Mouse (Mus musculus) forebrain, embryonic 14.5 days (tissue): ENCODE measurements around the gene Dync2li1. TPM values are rescaled to one million over a fixed set of nuclear protein-coding genes. Genes with fewer than 3 reads are reported as not detected.

Experiments
- ATAC-seq: fragments of 200-750 bp; cut with Nextera tagmentation; 2 replicates; pipeline ENCODE4 v1.8.0; 2017; ENCODE audit warnings: mild to moderate bottlenecking, moderate library complexity
- DNase-seq: peaks from one replicate; pipeline ENCODE4 v3.0.0-alpha.2; 2015; ENCODE audit warnings: low spot score
- H3K27ac ChIP-seq: fragments of 300-500 bp; sonication (generic); 2 replicates; pipeline ENCODE4 v1.5.1; 2014; ENCODE audit warnings: low read depth, mild to moderate bottlenecking, control low read depth, low read length, moderate library complexity
- H3K27me3 ChIP-seq: fragments of 300-500 bp; sonication (generic); replicated peaks from 2 replicates; pipeline ENCODE4 v1.6.1; 2014; ENCODE audit warnings: low read length, control low read depth, mixed read lengths; ENCODE audit not compliant: control insufficient read depth, insufficient read depth
- H3K36me3 ChIP-seq: fragments of 300-500 bp; sonication (generic); 2 replicates; pipeline ENCODE4 v1.6.1; 2014; ENCODE audit warnings: low read length, control low read depth; ENCODE audit not compliant: control insufficient read depth, insufficient read depth
- H3K4me1 ChIP-seq: fragments of 300-500 bp; sonication (generic); 2 replicates; pipeline ENCODE4 v1.6.1; 2014; ENCODE audit warnings: antibody characterized with exemption, low read length, control low read depth; ENCODE audit not compliant: control insufficient read depth, insufficient read depth
- H3K4me2 ChIP-seq: fragments of 300-500 bp; sonication (generic); 2 replicates; pipeline ENCODE4 v1.6.1; 2014; ENCODE audit warnings: mild to moderate bottlenecking, control low read depth, low read length
- H3K4me3 ChIP-seq: fragments of 300-500 bp; sonication (generic); 2 replicates; pipeline ENCODE4 v1.5.1; 2014; ENCODE audit warnings: low read depth, low read length, control low read depth
- H3K9ac ChIP-seq: fragments of 300-500 bp; sonication (generic); 2 replicates; pipeline ENCODE4 v1.6.1; 2014; ENCODE audit warnings: mild to moderate bottlenecking, low read length, control low read depth, moderate library complexity
- H3K9me3 ChIP-seq: fragments of 300-500 bp; sonication (generic); replicated peaks from 2 replicates; pipeline ENCODE4 v1.6.1; 2016; ENCODE audit warnings: low read length, control low read depth, mixed read lengths; ENCODE audit not compliant: control insufficient read depth
- WGBS: fragments of 180-500 bp; shearing (Covaris S2); extraction: QIAGEN DNeasy Blood & Tissue Kit; methylation state at CpG from one replicate; pipeline ENCODE4 v1.1.7; 2014; 5-methylcytosine and 5-hydroxymethylcytosine counted together
- polyA plus RNA-seq: library from polyadenylated mRNA; unstranded; fragments of >200 nt; fragmentation: Nextera tagmentation; extraction: Ambion mirVana; gene quantifications from 2 replicates; pipeline ENCODE4 v1.2.1, GENCODE M21; 2014

The Dync2li1 gene
- polyA plus RNA-seq, 1 experiment from 2014 or later = 43.3 TPM

GRCm38 (mm10) chr17:84677595-84677994 is 51.3 kb downstream of the Dync2li1 start:
- 93% methylated on average over 11 of the region's 11 CpGs for WGBS
- H3K27ac ChIP-seq = no peak overlapping the region
- H3K36me3 ChIP-seq = no peaks in the 10 kb centered on the region
- H3K4me3 ChIP-seq = no peak overlapping the region
- DNase-seq = no peak
- H3K4me2 ChIP-seq = no peak overlapping the region
- no peak for ATAC-seq
- H3K9me3 ChIP-seq = no peaks in the 10 kb centered on the region
- peaks cover 4% of the 10 kb centered on the region; the same call in 1 of the 2 replicates for H3K4me1 ChIP-seq
- no peak overlapping the region for H3K9ac ChIP-seq
- peaks cover 8% of the 10 kb centered on the region for H3K27me3 ChIP-seq

GRCm38 (mm10) chr17:84681670-84682069 is 55.4 kb downstream of the Dync2li1 start:
- H3K9me3 ChIP-seq = no peaks in the 10 kb centered on the region
- H3K36me3 ChIP-seq = no peaks in the 10 kb centered on the region
- ATAC-seq (no peak), DNase-seq (peak; percentile 25)
- H3K27ac ChIP-seq = no peak overlapping the region
- no peak overlapping the region for H3K4me2 ChIP-seq
- 83% methylated on average over 3 of the region's 3 CpGs for WGBS
- no peak overlapping the region for H3K9ac ChIP-seq
- H3K4me1 ChIP-seq = no peaks in the 10 kb centered on the region
- H3K4me3 ChIP-seq = no peak overlapping the region
- no peaks in the 10 kb centered on the region for H3K27me3 ChIP-seq

GRCm38 (mm10) chr17:84682734-84683717 is 56.7 kb downstream of the Dync2li1 start, which contains the start of gene Abcg5:
Gene Abcg5, minus strand, starts transcription at chr17:84683011.
- DNase-seq = no peak
- no peak within 1 kb of the TSS for H3K4me3 ChIP-seq
- no peak within 1 kb of the TSS for H3K4me2 ChIP-seq
- no peaks in the 10 kb centered on the region for H3K27me3 ChIP-seq
- H3K36me3 ChIP-seq = no peaks in the 10 kb centered on the region
- ATAC-seq = no peak
- H3K9ac ChIP-seq = no peak within 1 kb of the TSS
- WGBS = 84% methylated on average over 18 of the region's 18 CpGs
- H3K27ac ChIP-seq = no peak within 1 kb of the TSS
- H3K9me3 ChIP-seq = no peaks in the 10 kb centered on the region
- no peaks in the 10 kb centered on the region for H3K4me1 ChIP-seq

DNA sequence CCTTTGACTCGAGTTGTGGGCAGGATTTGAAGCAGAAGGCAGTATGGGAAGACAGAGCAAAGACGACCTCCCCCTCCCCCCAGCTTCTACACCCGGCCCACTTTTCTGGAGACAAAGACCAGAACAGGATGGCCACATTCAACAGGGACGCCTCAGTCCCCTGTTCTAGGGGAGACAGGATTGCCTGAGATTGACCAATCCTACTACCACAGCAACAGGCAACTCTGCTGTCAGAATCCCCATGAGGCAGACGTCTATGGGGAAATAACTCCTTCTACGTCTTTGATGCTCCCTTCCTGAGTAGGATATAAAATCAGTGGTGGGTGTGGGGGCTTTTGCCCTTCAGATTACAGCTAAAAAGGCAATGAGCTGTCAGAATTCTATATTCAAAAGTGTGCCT is 58.0 kb downstream of the Dync2li1 start:
- 46% methylated on average over 6 of the region's 6 CpGs for WGBS
- H3K27me3 ChIP-seq = no peaks in the 10 kb centered on the region
- H3K4me2 ChIP-seq = no peak overlapping the region
- no peaks in the 10 kb centered on the region for H3K4me1 ChIP-seq
- H3K27ac ChIP-seq = no peak overlapping the region
- H3K36me3 ChIP-seq = no peaks in the 10 kb centered on the region
- H3K9ac ChIP-seq = no peak overlapping the region
- ATAC-seq (no peak), DNase-seq (no peak)
- H3K4me3 ChIP-seq = no peak overlapping the region
- H3K9me3 ChIP-seq = no peaks in the 10 kb centered on the region

GRCm38 (mm10) chr17:84685286-84685685 is 59.0 kb downstream of the Dync2li1 start:
- no peaks in the 10 kb centered on the region for H3K36me3 ChIP-seq
- H3K4me1 ChIP-seq = no peaks in the 10 kb centered on the region
- H3K27ac ChIP-seq = no peak overlapping the region
- H3K4me3 ChIP-seq = no peak overlapping the region
- H3K27me3 ChIP-seq = no peaks in the 10 kb centered on the region
- no peak for DNase-seq
- no peak overlapping the region for H3K9ac ChIP-seq
- no peaks in the 10 kb centered on the region for H3K9me3 ChIP-seq
- ATAC-seq = no peak
- WGBS = 89% methylated on average over 4 of the region's 4 CpGs
- H3K4me2 ChIP-seq = no peak overlapping the region

GRCm38 (mm10) chr17:84687994-84688393 is 61.7 kb downstream of the Dync2li1 start:
- DNase-seq (no peak), ATAC-seq (no peak)
- WGBS = 70% methylated on average over 5 of the region's 5 CpGs
- Histone ChIP-seq H3K4me2 (no peak overlapping the region), H3K36me3 (no peaks in the 10 kb centered on the region), H3K4me1 (no peaks in the 10 kb centered on the region), H3K27me3 (no peaks in the 10 kb centered on the region), H3K9me3 (no peaks in the 10 kb centered on the region), H3K9ac (no peak overlapping the region), H3K4me3 (no peak overlapping the region), H3K27ac (no peak overlapping the region)

DNA sequence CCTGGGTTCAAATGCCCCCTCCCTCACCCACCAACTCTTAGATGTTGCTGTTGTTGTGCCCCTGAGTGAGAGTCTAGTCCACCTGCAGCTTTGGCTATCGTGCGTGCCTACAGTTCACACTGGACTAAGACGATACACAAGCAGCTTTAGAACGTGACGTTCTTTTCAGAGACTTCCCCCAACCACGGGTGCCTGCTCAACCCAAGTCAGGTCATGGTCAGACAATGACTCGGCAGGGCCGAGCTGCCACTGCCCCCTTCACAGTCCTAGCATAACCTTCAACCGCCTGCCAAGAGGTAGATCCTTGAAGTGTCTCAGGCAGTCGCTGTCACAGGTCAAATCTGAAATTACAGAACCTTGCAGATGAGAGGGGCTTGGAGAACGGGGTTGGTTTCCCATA is 62.5 kb downstream of the Dync2li1 start:
- Histone ChIP-seq H3K4me3 (no peak overlapping the region), H3K9me3 (no peaks in the 10 kb centered on the region), H3K9ac (no peak overlapping the region), H3K4me2 (no peak overlapping the region), H3K4me1 (no peaks in the 10 kb centered on the region), H3K27me3 (no peaks in the 10 kb centered on the region), H3K36me3 (no peaks in the 10 kb centered on the region), H3K27ac (no peak overlapping the region)
- ATAC-seq (no peak), DNase-seq (no peak)
- WGBS = 92% methylated on average over 11 of the region's 11 CpGs

GRCm38 (mm10) chr17:84689316-84689715 is 63.0 kb downstream of the Dync2li1 start:
- 87% methylated on average over 5 of the region's 5 CpGs for WGBS
- H3K36me3 ChIP-seq = no peaks in the 10 kb centered on the region
- no peak overlapping the region for H3K4me3 ChIP-seq
- no peak overlapping the region for H3K4me2 ChIP-seq
- H3K4me1 ChIP-seq = no peaks in the 10 kb centered on the region
- no peaks in the 10 kb centered on the region for H3K9me3 ChIP-seq
- DNase-seq (no peak), ATAC-seq (no peak)
- H3K27me3 ChIP-seq = no peaks in the 10 kb centered on the region
- H3K27ac ChIP-seq = no peak overlapping the region
- no peak overlapping the region for H3K9ac ChIP-seq

DNA sequence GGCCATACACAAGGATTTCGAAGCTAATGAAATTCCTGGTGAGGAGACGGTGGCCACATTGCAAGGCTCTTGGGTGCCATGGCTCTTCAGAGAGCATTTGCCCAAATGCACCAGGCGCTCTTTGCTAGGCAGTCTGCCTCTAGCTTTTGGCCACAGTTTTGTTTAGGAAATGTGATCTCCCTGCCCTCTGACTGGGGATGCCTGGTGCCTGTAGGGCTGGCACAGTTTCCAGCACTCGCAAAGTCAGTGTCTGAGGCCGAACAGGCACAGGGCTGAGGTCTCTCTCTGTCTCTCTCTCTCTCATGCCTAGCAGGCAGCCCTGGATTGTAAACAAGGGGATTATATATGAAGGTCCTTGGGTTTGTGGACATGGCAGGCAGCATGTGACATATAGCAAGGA is 63.8 kb downstream of the Dync2li1 start:
- WGBS = 90% methylated on average over 5 of the region's 5 CpGs
- DNase-seq (no peak), ATAC-seq (no peak)
- no peak overlapping the region for H3K4me3 ChIP-seq
- H3K4me2 ChIP-seq = no peak overlapping the region
- H3K4me1 ChIP-seq = no peaks in the 10 kb centered on the region
- H3K9me3 ChIP-seq = no peaks in the 10 kb centered on the region
- no peak overlapping the region for H3K9ac ChIP-seq
- no peaks in the 10 kb centered on the region for H3K36me3 ChIP-seq
- H3K27ac ChIP-seq = no peak overlapping the region
- no peaks in the 10 kb centered on the region for H3K27me3 ChIP-seq
